Mouse (Mus musculus) left cerebral cortex, adult 18-20 months (tissue): ENCODE results near the gene Gm17334. TPM values are rescaled to one million over a fixed set of nuclear protein-coding genes. Genes with fewer than 3 reads are reported as not detected.
A peak's percentile ranks its signal among the peaks of the same experiment; 100 is the strongest.
"Not testable (repeated sequence)": the region's sequence is repeated elsewhere in the genome, so short reads cannot be mapped to it uniquely, and the experiment has no call there.

Source experiments
- DNase-seq, 2 experiments: peaks; one replicate each; pipeline ENCODE4 v3.0.0; 2021 to 2022; ENCODE audit warnings: low spot score in 2 of 2, mixed read lengths in 1 of 2
- total RNA-seq, 2 experiments: library from RNA; stranded (reverse); gene quantifications; 2 replicates each; pipeline ENCODE4 v1.2.3; 2021

The Gm17334 gene
- total RNA-seq, 2 experiments from 2014 or later, result 0.63 to 0.84 TPM

DNA sequence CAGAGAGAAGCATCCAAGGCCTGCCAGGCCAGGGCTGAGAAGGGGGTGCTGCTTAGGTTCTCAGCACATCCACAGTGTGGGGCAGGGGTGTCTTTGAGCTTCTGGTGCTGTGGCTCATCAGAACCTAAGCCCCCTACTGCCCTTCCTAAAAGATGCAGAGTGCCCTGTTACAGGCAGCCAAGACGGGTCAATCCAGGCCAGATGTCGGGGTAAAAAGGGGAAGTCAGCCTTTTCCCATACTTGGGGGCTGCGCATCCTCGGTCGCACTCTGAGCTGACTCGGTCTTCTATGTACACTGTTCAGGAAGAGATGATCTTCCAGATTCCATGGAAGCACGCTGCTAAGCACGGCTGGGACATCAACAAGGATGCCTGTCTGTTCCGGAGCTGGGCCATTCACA is 451 bp downstream of the Gm17334 start:
- DNase-seq, result no peak

DNA sequence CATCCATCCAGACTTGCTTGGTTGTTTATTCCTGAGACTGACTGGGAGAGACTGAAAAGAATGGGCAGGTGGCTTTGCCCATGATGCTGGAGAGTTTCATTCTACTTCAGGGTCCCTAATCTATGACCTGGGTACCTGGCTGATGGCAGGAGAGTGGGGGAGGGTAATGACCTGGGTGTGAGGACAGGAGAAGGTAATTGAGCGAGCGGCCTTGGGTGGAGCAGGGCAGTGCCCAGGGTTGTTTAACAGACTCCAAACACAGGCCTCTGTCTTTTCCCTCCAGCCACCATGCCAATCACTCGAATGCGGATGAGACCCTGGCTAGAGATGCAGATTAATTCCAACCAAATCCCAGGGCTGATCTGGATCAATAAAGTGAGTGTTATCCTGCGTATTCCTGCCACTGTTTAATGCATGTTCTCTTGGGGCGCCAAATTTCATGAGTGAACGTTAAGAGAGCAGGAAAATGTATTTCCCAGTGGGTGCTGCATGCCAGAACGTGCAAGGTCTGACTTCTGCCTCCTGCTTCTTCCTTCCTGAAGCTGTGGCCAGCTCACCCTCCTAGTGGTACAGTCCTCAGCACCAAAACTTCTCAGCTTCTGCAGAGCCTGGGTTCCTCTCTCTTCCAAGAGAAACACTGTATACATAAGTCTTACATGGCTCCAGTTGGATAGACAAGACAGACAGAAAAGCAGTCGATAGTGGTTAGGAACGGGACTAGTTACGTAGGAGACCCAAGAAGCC is 1.8 kb downstream of the Gm17334 start:
- DNase-seq, result no peak

GRCm38 (mm10) chr11:53770125-53770791 is 2.7 kb downstream of the Gm17334 start:
- peak; percentile 56 to 67 for DNase-seq

DNA sequence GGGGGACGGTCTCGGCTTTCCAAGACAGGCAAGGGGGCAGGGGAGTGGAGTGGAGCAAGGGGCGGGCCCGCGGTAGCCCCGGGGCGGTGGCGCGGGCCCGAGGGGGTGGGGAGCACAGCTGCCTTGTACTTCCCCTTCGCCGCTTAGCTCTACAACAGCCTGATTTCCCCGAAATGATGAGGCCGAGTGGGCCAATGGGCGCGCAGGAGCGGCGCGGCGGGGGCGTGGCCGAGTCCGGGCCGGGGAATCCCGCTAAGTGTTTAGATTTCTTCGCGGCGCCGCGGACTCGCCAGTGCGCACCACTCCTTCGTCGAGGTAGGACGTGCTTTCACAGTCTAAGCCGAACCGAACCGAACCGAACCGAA is 3.2 kb downstream of the Gm17334 start, which contains the start of gene Irf1:
TSS of gene Irf1 (plus strand) at position 255 of the 365 bp plus-strand sequence.
- peak; percentile 81 to 90 for DNase-seq

GRCm38 (mm10) chr11:53769185-53769576 is 3.8 kb downstream of the Gm17334 start:
- DNase-seq, result no peak

DNA sequence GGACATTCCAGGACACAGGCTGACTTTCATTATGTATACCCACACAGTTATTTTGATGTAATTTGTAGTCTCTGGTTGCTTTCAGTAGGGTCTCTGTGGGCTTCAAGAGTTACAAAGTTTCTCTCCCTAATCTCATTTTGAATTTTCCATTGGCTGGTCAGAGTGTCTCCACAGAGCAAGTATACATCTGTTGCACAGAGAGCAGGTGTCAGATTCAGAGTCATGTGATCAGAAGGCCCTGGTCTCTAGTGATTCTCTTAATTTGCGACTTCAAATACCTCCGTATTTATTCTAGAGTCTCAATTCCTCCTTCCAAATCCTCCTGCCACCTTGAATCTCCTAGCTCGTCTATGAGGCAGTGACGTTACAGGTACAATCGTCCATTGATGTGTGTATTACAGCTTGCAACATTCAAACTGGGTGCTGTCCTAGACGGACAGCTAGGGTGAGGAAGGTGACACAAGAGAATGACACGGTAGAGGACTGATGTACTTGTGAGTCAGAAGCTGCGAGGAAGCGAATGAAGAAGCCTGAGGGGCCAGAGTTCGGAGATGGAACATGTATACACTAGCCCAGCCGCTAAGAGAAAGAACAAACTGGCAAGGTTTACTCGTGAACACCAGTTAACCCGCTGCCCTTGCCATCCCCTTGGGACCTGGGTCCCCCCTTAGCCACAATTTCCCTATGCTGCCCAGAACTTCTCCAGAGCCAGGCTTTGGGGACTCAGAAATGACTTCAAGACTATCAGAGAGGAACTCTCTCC is 4.4 kb downstream of the Gm17334 start:
- no peak for DNase-seq

DNA sequence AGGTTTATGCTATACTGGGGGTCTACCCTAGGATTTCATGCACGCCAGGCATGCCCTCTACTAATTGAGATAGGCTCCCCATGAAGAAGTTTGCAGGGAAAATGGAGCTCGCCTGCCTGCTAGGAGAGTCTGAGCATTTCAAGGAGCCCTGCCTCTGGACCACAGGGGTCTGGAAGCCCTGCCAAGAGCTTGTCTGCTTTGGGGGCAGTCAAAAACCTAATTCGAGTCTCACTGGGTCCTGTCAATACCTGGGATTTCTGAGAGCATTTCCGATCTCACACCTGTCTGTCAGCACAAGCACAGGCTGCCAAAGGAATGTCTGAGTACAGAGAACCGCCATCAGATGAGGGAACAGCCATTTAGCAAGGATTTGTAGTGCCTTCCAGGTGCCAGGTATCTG is 8.4 kb downstream of the Gm17334 start:
- DNase-seq, result no peak

DNA sequence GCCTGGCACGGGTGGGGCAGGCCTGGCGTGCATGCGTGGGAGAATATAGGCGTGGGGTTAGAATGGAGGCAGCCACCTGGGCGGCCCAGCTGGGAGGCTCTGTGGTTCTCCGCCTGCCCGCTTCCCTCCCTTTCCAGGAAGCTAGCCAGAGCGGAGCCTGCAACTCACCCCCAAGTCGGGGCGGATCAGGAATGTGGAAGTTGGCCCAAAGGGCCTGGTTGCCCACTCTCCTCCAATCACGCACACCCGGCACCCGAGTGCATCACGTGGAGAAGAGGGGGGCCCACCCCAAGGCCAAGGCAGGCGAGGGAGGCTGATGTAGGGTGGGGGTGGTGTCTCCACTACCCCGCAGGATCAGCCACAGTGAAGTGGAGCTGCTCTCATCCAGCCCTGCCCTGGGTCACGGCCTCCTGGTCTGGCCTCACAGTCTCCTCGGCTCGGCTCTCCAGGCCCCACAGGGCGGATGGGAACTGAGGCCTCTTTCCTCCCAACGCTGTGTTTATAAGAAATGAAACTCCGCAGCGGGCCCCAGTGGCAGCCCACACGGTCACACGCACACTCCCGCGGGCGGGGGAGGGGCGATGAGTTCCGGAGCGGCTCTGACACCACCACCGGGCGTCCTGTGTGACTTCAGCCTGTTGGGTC is 9.4 kb downstream of the Gm17334 start:
- peak; percentile 71 to 75 for DNase-seq

GRCm38 (mm10) chr11:53762827-53763495 is 10.0 kb downstream of the Gm17334 start:
- peak; percentile 19 to 29 for DNase-seq

DNA sequence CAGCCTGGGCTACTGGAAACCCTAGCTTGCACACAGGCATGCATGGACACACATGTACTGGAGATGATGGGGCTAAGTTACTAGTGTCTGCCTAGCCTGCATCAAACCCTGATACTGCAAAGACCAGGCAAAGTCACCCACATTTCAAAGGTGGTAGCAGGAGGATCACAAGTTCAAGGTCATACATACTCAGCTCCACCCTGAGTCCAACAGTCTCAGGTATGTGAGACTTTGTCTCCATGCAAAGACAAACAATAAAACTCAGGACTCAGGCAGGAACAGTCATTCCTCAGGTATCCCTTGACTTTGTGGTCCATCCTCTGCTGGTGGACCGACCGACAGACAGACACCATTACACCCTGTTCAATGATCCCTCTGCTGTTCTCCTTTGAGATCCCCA is 10.6 kb downstream of the Gm17334 start:
- DNase-seq, result no peak

DNA sequence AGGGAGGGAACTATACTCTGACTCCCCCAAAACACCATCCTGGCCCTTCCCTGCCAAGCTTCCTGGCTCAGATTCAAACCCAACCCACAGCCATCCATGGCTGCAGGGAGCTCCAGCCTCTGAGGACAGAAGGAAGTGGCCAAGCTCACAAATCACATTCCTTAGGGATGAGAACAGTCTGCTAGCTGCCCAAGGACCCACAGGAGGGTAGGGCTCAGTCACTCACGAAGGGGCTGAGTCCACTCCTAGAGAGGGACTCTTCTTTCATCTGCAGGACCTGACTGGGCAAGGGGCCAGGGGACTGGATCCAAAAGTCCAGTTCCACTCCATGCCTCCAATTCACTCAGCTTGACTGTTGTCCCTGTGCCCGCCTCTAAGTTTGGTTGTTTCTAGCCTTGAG is 11.2 kb downstream of the Gm17334 start:
- DNase-seq, result no peak

- no peak for DNase-seq
These were observed 11.7 kb downstream of the Gm17334 start for GRCm38 (mm10) chr11:53761284-53761683.

DNA sequence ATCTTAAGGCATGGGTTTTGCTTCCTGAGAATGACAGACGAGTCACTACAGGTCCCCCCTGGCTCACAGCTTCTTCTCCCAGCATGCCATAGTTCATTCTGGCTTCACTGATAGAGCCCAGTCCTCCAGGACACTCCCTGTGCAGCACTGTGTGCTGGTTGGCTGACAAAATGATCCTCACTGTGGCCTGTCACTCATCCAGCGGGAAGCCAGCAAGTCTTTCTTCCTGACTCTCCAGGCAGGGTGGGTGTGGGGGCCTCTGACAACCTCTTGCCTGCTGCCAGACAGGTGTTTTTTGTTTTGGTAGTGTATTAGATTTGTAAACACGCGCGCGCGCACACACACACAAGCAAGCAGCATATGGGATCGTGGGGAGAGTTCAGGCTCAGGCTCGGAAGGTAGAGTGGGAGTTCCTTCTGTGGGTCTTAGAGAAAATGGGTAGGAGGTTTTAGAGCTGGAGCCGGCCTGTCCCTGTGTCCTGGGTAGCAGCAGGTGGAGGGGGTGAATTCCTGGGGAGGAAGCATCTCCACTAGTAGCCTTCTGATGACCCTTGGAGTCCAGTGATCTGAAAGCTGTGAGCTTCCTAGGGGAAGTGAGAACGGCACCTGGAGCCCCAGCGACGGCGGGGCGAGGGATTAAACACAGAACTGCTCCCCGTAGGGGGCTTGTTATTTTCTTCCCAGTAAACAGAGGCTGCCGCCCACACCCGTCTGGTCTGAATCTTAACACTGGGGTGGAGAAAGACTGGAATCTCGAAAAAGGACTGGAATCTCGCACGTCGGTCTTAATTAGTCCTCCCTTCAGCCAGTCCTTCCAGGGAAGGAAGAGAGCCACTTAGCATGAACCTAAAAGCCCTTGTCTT is 13.2 kb downstream of the Gm17334 start:
- DNase-seq, result no peak

GRCm38 (mm10) chr11:53758791-53759351 is 14.1 kb downstream of the Gm17334 start:
- DNase-seq, result no peak

GRCm38 (mm10) chr11:53758033-53758432 is 15.0 kb downstream of the Gm17334 start:
- DNase-seq, result not testable (repeated sequence)

- no peak for DNase-seq
These were observed 15.4 kb downstream of the Gm17334 start for GRCm38 (mm10) chr11:53757612-53758011.

DNA sequence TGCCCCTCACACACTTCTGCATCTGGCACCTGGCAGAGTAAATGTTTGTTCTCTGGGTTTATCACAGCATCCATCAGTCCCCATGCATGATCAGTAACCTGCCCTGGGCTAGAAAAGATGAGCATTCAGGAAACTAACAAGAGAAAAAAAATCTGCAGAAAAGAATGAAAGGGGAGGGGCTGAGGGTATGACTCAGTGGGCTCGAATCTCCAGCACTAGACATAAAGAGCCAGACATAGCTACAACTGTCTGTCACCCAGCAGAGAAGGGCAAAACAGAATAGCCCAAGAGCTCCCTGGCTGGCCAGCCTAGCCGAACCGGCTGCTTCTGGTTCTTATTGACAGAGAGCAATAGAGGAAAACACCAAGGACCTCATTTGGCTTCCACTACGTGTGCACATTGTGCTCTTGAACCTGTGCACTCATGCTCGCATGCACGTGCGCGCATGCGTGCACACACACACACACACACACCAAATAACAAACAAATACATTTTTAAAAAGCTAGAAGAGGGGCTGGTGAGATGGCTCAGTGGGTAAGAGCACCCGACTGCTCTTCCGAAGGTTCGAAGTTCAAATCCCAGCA is 17.9 kb downstream of the Gm17334 start:
- DNase-seq, result no peak

DNA sequence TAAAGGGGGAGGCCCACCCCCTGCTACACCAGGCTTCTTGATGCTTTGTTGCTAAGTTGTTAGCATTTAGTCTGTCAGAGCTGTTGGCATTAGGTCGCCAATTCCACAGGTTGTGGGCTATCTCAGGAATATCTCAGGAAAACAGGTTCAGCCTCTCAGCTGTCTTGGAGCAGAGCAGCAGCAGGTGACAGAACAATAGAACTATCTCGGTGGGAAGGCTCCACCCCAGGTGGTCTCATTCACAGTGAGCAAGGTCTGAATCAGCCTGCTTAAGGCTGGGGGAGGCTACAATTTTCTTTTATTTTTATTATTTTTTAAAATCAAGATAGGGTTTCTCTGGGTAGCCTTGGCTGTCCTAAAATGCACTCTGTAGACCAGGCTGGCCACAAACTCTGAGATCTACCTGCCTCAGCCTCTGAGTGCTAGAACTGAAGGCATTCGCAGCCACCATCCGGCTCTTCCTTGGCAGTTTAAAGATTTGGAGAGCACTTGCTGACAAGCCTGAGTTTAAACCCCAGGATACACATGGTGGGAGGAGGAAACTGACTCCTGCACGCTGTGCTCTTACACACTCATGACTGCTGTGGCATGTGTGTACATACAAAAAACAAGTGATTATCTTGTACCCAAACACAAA is 23.2 kb downstream of the Gm17334 start:
- no peak for DNase-seq

DNA sequence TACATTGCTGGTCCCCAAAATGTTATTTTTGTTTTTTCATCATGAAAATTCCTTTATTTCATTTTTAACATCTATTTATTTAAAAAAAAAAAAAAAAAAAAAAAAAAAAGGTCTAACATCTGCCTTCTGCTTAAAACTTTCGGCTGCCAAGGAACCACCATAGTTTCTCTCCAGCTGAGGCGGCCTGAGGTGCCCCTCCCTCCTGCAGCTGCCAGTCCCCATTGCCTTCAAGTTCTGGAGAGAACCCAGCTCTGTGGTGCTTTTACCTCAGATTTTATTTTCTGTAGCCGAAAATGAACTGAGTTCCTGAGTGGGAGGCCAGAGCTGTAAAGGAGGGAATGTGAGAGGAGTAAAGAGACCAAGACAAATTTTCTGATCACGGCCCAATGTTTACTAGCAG is 23.7 kb downstream of the Gm17334 start:
- DNase-seq, result no peak
